Mouse (Mus musculus): ENCODE data around the gene Ube2i. TPM values are rescaled to one million over a fixed set of nuclear protein-coding genes. Genes with fewer than 3 reads are reported as not detected.
"Not testable (repeated sequence)": the region's sequence is repeated elsewhere in the genome, so short reads cannot be mapped to it uniquely, and the experiment has no call there.

Gene Ube2i
- polyA plus RNA-seq, 1 experiment, result 113 TPM

DNA sequence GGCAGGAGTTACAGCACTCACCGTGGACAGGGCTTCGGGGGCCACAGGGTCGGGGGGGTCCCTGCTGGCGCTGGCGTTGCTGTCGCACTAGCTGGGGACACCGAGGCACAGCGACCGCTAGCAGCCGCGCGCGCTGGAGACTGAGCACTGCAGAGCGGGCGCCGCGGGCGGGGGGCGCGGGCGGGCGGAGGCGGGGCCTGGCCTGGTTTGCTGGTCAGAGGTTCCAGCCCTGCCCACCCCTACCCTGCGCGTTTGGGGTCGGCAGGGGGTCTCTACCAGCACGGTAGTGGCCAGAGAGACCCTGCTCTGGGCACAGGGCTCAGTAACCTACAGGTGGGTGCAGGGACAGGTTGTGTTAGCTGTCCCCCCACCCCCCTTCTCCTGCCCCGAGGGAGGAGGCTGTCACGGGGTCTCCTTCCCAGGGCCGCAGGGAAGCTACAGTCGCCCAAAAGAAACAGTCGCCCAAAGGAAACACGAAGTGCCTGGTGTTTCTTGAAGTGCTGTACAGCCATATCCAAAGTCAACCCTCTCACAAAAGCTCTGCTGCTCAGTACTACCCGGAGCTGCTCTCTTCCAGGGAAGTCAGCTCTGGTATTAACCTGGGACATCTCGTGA is 18.2 kb downstream of the Ube2i start, which contains the start of gene Baiap3:
Gene Baiap3 (minus strand): TSS at position 225 of the 615 bp plus-strand sequence.
- WGBS, result 4% methylated on average over 30 of the region's 35 CpGs

DNA sequence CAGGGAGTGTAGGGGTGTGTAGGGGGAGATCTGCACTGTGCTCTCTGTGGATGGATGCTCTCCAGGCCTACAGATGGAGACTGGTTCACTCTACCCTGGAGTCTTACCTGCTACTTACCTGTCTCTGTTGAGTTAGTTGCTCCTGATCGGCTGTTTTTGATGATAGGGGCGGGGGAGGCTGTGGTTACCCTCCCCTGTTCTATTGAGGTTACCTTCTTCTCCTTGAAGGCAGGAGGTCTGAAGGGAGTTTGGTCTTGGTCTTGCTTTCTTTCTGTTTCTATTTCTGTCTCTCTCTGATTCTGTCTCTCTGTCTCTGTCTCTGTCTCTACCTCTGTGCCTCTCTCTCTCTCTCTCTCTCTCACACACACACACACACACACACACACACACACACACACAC is 19.3 kb downstream of the Ube2i start:
- WGBS, result 60% methylated on average over 2 of the region's 2 CpGs
- DNase-seq (ENCODE audit: low read depth, low spot score), result no peak

More for the DNA sequence above, 18.2 kb downstream of the Ube2i start, which contains the start of gene Baiap3:
- no peak for DNase-seq (ENCODE audit: low read depth, low spot score)

DNA sequence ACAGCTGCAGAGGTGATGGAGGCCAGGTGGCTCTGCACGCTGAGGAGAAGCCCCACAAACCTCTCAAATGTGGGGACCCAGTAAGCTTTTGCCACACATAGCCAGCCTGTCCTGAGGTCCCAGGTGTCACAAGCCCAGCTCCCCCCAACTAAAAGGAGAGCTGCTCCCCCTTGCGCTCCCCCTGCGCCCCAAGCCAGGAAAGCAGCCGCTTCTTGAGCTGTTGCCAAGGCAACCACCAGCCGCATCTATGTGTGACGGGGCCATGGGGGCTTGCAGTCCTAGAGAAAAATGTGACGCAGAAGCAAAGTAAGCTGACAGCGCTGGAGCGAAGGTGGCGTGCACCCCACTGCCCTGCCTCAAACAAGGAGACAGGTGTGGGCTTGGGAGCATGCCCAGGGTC is 20.7 kb downstream of the Ube2i start:
- DNase-seq (ENCODE audit: low read depth, low spot score), result no peak
- 35% methylated on average over 10 of the region's 10 CpGs for WGBS

DNA sequence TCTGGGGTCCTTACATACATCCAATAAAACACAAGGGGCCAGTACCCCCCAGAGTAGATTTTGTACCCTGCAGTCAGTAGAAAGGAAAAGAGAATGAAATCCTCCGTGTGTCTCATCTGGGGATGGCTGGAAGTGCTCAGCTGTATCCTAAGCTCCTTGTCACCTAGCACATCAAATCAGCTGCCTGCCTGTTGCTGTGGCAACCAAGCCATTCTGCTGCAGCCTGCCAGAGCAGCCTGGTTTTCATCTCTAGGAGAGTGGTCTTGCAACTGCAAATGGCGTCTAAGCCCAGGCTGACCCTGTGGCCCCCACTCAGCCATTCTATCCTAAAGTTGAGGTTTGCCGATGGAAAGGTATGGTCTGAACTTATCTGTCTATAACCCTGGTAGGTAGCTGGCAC is 21.8 kb downstream of the Ube2i start:
- no peak for DNase-seq (ENCODE audit: low read depth, low spot score)
- WGBS, result 47% methylated on average over 3 of the region's 3 CpGs

- DNase-seq (ENCODE audit: low read depth, low spot score), result no peak
- 64% methylated on average over 8 of the region's 8 CpGs for WGBS
These were observed 24.1 kb downstream of the Ube2i start for GRCm38 (mm10) chr17:25250181-25250835.

DNA sequence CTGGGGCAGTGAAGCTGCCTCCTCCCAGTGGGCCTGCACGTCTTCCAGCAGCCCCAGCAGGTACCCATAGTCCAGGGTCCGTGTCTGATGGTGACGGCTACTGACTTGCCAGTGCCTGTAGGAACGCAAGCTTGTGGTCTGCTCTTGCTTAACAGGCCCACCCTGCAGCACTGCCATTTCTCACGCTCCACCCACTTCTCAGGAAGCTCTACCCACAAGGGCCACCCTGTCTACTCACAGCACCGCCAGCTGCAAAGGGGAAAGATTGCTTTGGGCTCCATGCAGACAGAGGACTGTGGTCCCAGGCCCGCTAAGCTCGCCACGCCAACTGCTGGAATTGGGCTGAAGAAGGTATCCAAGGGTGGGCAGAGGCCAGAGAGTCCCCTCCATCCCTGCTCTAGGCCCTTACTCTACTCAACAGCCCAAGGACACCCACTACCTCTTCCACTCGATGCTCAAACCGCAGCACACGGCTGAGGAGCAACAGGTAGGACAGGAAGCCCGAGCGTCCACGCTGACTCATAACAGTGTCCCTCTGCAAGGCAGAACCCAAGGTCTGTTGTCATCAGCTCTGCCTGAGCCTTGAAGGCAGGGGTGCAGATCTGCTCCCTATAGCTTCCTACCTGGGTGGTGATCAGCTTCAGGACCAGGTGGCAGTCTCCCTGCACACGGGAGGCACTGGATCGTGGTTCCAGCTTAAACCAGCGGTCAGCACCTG is 26.2 kb downstream of the Ube2i start:
- no peak for DNase-seq (ENCODE audit: low read depth, low spot score)

GRCm38 (mm10) chr17:25244239-25244638 is 30.2 kb downstream of the Ube2i start:
- DNase-seq (ENCODE audit: low read depth, low spot score), result no peak
- WGBS, result 66% methylated on average over 16 of the region's 16 CpGs

More for the DNA sequence above, 26.2 kb downstream of the Ube2i start:
- WGBS, result 65% methylated on average over 18 of the region's 18 CpGs

DNA sequence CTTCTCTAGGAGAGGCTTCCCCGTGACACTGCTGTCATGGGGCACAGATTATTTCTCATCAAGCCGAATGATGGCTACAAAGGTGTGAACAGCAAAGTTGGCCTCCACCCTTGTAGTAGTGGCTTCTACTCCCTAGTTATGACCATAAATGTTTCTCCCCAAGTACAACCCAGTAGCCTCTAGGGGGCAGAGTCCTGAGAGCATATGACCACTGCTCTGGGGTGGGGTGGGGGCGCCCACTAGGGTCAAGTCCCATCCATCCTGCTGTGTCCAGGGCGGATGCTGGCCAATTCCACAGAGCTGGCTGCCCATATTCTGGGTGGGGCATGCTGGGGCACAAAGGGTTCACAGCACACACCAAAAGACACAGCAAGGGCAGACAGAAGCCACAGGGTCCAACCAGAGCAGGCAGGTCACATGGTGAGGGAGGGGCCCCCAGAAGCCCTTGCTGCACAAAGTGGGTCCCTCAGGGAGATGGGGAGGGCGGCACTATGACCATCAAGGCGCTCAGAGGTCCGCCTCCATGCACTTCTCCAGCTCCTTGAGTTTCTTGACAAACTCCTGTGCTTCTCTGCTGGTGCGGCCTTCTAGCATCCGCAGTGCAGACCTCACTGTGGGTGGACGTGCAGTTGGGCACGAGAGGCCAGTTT is 31.2 kb downstream of the Ube2i start:
- 84% methylated on average over 11 of the region's 11 CpGs for whole genome bisulfite sequencing
- DNase-seq (ENCODE audit: low read depth, low spot score), result no peak

GRCm38 (mm10) chr17:25239695-25240636 is 34.5 kb downstream of the Ube2i start, which contains the start of the genes Gnptg and Tsr3:
Gene Gnptg, minus strand, starts transcription at chr17:25240124.
Gene Tsr3, plus strand, starts transcription at chr17:25240170.
- peak; percentile 55 for DNase-seq (ENCODE audit: low read depth, low spot score)
- under 1% methylated on average over 80 of the region's 80 CpGs for WGBS

DNA sequence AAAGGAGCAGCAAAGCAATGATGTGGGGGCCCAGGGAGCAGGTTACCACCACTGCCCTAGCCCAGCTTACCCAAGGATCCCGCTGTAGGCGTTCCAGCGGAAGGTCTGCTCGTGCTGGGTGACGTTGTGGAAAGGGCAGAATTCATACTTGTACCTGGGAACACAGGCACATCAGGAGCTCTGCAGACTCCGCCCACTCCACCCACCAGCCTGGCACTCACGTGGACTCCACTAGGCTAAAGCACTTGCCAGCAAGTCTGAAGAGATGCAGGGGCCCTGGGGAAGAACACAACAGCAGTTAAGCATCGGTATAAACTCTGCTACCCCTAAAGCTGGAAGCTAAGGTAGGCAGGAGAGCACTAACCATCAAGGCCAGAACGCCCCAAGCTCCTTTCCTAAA is 38.8 kb downstream of the Ube2i start:
- DNase-seq (ENCODE audit: low read depth, low spot score), result no peak
- WGBS, result 86% methylated on average over 9 of the region's 9 CpGs

DNA sequence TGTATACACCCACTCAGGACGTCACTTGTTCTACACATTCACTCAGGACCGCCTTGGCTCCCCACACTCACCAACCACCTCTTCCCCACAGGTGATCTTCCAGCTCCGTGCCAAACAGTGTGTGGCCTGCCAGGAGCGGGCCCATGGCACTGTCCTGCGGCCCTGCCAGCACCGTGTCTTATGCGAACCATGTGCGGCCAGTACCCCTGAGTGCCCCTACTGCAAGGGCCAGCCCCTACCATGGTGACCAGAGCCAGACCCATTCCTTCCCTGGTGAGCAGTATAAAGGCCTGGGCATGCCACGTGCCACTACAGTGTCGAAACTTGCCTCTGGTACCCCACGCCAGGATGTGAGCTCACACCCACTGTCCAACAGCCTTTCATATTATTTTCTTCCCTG is 42.8 kb downstream of the Ube2i start:
- DNase-seq (ENCODE audit: low read depth, low spot score), result not testable (repeated sequence)
- 91% methylated on average over 8 of the region's 11 CpGs for WGBS

- 81% methylated on average over 3 of the region's 3 CpGs for WGBS
- no peak for DNase-seq (ENCODE audit: low read depth, low spot score)
These were observed 43.7 kb downstream of the Ube2i start for GRCm38 (mm10) chr17:25230700-25231099.

GRCm38 (mm10) chr17:25230014-25230655 is 44.3 kb downstream of the Ube2i start:
- not testable (repeated sequence) for DNase-seq (ENCODE audit: low read depth, low spot score)
- WGBS, result 70% methylated on average over 17 of the region's 17 CpGs

DNA sequence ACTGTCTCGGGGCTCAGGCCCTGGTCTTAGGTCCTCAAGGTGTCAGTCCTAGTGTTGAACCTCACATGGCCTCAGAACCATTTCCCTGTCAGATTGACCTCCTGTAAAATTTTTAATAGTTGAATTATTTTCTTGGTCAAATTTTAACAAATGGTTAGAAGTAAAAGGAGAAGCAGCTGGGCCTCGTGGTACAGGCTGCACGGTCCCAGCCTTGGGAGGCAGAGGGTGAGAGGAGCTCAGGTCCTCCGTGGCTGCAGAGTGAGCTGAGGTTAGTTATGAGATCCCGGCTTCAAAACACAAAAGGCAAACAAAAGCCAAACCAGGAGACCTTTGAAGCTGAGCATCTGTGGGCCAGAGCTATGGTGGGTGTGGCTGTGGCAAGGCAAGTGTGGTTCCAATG is 46.4 kb downstream of the Ube2i start:
- no peak for DNase-seq (ENCODE audit: low read depth, low spot score)
- 70% methylated on average over 5 of the region's 5 CpGs for WGBS

DNA sequence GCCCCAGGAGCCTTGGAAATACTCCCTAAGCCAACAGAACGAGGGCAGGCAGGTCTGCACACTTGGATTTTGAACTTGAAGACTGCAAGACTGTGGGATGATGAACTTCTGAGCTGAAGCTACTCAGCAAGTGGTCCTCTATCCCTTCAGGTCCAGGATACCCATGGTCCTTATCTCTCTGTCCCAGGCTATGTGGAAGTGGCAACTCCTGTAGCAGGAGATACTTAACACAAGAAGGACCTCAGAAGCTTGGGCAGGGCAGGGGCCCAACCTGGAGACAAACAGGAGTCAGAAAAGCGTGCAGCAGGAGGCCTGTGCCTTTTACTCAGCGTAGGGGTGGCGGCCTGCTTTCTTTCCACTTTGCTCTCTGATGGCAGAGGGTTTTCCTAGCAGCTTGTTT is 48.8 kb downstream of the Ube2i start:
- no peak for DNase-seq (ENCODE audit: low read depth, low spot score)
- WGBS, result 88% methylated on average over 4 of the region's 4 CpGs

DNA sequence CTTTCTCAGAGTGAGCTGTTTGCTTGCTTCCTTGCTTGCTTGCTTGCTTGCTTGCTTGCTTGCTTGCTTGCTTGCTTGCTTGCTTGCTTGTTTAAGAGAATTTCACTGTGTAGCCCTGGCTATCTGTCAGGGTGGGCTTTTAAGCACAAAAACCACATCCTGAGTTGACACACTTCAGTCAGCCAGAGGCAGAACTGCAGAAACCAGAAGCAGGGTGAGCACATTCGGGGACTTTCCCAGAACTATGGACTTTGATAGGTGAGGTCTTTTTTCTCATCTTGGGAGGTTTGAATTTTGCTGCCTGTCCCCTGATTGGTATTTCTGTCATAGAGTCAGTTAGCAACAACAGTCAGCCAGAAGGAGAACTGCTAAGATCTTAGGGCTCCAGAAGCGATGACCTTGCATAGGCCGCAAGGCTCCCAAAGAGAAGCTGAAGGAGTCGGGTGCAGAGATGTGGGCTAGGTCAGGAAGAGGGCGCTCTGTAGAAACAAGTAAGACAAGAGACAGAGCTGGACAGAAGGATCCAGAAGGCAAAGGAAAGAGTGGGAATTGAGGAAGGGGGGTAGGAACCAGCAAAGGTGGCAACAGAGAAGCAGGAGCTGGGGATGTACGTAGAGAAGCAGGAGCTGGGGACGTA is 49.7 kb downstream of the Ube2i start:
- no peak for DNase-seq (ENCODE audit: low read depth, low spot score)
- 87% methylated on average over 7 of the region's 7 CpGs for WGBS

DNA sequence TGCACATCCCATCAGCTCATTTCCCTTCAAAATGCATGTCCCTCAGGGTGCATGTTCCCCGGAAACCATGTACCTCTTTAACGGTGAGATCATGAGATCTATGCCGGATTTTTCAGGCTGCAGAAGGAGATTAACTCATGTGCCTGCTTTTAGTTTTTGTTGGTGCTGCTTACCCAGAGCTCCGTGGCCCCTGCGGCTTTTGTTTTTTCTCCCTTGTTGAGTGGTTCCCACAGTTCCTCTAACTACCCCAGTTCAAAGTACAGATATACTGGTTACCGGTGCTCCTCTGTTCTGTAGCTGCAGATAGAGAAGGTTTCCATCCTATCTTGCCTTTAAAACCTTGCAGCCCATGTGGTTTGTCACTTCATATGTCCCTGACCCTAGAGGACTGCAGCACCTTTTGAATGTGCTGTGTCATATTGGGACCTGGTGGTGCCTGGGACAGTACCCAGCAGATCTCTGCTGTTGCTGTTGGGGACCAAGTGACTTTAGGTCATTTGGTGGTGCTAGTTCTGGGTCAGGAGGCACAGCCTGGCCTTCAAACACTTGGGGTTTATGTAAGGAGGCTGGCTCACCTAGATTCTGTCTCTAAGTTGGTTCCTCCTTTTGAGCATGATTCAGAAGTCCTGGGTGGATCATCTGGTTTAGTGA is 51.3 kb downstream of the Ube2i start:
- 45% methylated on average over 6 of the region's 6 CpGs for WGBS

DNA sequence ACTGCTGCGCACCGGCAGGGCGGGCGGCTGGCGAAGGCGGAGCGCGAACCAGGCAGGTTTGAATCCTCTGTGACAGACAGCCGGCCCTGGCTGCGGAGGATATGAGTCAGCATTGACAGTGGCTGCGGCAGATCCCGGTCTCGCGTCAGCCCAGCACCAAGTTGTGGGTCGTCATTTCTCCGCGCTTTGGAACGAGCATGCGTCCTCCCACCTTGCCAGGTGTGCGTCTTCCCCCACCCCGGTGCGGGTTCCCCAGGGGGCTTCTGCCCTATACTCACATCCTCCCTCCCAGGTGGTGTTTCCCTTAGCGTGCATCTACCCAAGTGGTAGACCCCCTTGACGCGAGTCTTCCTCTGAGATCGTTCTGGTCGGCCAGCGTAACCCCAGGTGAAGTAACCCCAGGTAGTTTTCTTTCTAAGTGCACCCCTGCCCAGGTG is 51.9 kb downstream of the Ube2i start:
- DNase-seq (ENCODE audit: low read depth, low spot score), result not testable (repeated sequence)
- WGBS, result 13% methylated on average over 14 of the region's 28 CpGs

More for the DNA sequence above, 51.3 kb downstream of the Ube2i start:
- DNase-seq (ENCODE audit: low read depth, low spot score), result no peak

Data from large intestine, adult 2 months (tissue).